Mouse (Mus musculus): ENCODE results near the gene Upf3a.

DNA sequence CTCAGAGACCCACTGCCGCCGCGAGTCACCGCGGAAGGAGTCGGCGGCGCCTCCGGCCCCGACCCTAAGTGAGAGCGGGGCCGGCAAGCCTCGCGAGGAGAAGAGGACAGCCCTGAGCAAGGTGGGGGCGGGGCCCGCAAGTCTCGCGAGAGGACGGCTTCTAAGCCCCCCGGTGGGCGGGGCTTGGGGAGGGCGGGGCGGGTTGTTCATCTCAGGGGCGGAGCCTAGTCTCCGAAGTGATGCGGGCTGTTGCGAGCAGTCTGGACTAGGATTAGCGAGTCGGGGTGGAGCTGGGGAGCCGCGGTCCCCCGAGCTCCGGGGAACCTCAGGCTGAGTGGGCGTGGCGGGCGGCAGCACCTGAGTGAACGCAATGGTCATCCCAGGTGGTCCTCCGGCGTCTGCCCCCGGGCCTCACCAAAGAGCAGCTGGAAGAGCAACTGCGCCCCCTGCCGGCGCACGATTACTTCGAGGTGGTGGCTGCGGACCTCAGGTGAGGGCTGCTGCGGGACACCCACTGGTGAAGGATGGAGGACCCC, 417 bp downstream of the Upf3a start:
- TF ChIP-seq GABPA (IDR thresholded peaks at IDR 0.05; ENCODE audit: low read depth, low read length) = no peak
- no peak for TF ChIP-seq ETS1 (IDR thresholded peaks at IDR 0.05; ENCODE audit: low read depth, low read length)
- no peak; a peak in 1 of 4 replicates for TF ChIP-seq POLR2A (IDR thresholded peaks at IDR 0.05; ENCODE audit: control insufficient read depth in 1 of 2, insufficient read depth in 1 of 2, low read depth in 1 of 2, low read length in 2 of 2, poor library complexity in 1 of 2)
- TF ChIP-seq ZC3H11A (IDR thresholded peaks at IDR 0.05; ENCODE audit: low read depth, low read length) = peak; percentile 28; the same call in 1 of the 2 replicates
- peak; percentile 55 for TF ChIP-seq HCFC1 (IDR thresholded peaks at IDR 0.05; ENCODE audit: low read depth, low read length)
- no peak for TF ChIP-seq ZNF384 (IDR thresholded peaks at IDR 0.05; ENCODE audit: low read depth, low read length)
- peak; percentile 31 for TF ChIP-seq RAD21 (IDR thresholded peaks at IDR 0.05; ENCODE audit: low read depth, low read length)
- TF ChIP-seq MAX (IDR thresholded peaks at IDR 0.05; ENCODE audit: low read length) = no peak
- TF ChIP-seq MAFK (IDR thresholded peaks at IDR 0.05; ENCODE audit: borderline replicate concordance, low read depth, low read length) = no peak
- no peak for TF ChIP-seq RCOR1 (IDR thresholded peaks at IDR 0.05; ENCODE audit: low read depth, low read length)

Data from MEL (cell line).